ENCODE assay signal across 8 mouse cellular contexts in the genomic region with DNA sequence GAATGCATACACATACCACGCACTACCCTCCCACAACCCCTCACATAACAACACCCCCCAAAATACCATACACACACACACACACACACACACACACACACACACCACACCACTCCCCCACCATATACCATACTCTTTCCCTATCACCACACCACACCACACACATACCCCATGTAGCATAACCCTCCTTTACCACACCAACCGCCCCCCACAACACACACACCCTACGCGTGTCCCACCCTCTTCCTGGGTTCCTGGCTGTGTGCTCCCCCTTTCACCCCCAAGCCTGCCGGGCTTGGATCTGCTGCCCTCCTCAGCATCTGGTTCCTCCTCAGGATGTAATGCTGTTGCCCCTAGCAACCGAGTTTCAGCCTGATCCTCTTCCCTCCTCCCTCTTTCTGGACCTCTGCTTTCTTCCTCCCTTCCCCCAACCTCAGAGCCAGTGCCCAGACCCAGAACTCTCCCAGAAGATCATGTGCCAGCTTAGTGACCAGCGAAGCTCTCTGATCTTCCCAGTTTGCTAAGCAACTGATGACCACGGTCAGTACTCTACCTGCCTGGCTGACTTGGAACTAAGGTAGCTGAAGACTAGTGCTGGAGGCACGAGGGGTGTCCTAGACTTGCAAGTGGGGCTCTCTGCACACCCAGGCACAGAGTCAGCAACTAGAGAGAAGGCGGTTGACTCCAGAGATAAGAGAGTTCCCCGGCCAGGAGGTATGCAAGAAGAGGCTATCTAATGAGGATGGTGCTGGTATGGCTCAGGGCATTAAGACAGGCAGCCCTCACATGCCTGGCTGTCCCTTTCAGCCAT.
DNase-seq lines count a peak whose midpoint lies in the region; ATAC-seq lines count a peak whose summit lies in the region.
"Had no signal": no experiment of that assay in that cellular context is flagged by ENCODE, and none has a peak within 500 bp of the region (broad histone marks: within the 10 kb centered on the region; RNA-seq: fewer than 3 reads in every experiment).

No protein-coding gene starts in this region.

- no peaks in the 10 kb centered on the region for H3K27me3 ChIP-seq in liver, embryonic 12.5 days (replicated peaks)
- H3K27me3 ChIP-seq in embryonic facial prominence, embryonic 10.5 days (replicated peaks; ENCODE audit: low read depth, poor library complexity, severe bottlenecking), result peaks cover 22% of the 10 kb centered on the region; the same call in 1 of the 2 replicates
- no peaks in the 10 kb centered on the region for H3K27me3 ChIP-seq in midbrain, embryonic 16.5 days (ENCODE audit: control insufficient read depth, insufficient read depth, low read depth, low read length)

- H3K4me2 ChIP-seq in liver, embryonic 12.5 days, result no peak overlapping the region
- H3K4me2 ChIP-seq in midbrain, embryonic 16.5 days (ENCODE audit: low read length), result peak overlapping the region; percentile 15; the same call in 1 of the 2 replicates

- H3K4me3 ChIP-seq in liver, embryonic 12.5 days, result no peak overlapping the region
- no peak overlapping the region for H3K4me3 ChIP-seq in embryonic facial prominence, embryonic 10.5 days
- H3K4me3 ChIP-seq in midbrain, embryonic 16.5 days (ENCODE audit: low read depth, low read length), result no peak overlapping the region
- H3K4me3 ChIP-seq: erythroblast, embryonic 14.5 days had no signal

- H3K9me3 ChIP-seq in liver, embryonic 12.5 days (replicated peaks), result no peaks in the 10 kb centered on the region
- H3K9me3 ChIP-seq in embryonic facial prominence, embryonic 10.5 days, result no peaks in the 10 kb centered on the region
- H3K9me3 ChIP-seq in midbrain, embryonic 16.5 days (replicated peaks; ENCODE audit: control insufficient read depth, low read length, poor library complexity, severe bottlenecking), result no peaks in the 10 kb centered on the region

- intact Hi-C loops in heart, postnatal 10 days (cut with DNase I), result loop anchor here (2.0 kb wide), 4 partner anchors 45 to 433 kb away; no protein-coding TSS in a partner anchor

- ATAC-seq in liver, embryonic 12.5 days, result 0 out of 2 replicates have a peak, but pooled peaks have one; percentile 23
- ATAC-seq in midbrain, embryonic 16.5 days, result peak; percentile 63

- DNase-seq in liver, result no peak
- peak; percentile 39 for DNase-seq in embryonic facial prominence, embryonic 10.5 days (ENCODE audit: low spot score)
- DNase-seq in heart, postnatal 10 days, result peak; percentile 23 to 28
- no peak for DNase-seq in Muller cell, postnatal 12 days (ENCODE audit: inconsistent ontology term)
- no peak for DNase-seq in kidney, postnatal 14 days

- no peak overlapping the region for H3K9ac ChIP-seq in liver, embryonic 12.5 days
- H3K9ac ChIP-seq in midbrain, embryonic 16.5 days (ENCODE audit: low read depth, low read length), result no peak overlapping the region

- H3K27ac ChIP-seq in liver, embryonic 12.5 days, result no peak overlapping the region
- peak overlapping the region; percentile 32; the same call in 1 of the 2 replicates for H3K27ac ChIP-seq in embryonic facial prominence, embryonic 10.5 days (replicated peaks)
- H3K27ac ChIP-seq in midbrain, embryonic 16.5 days (ENCODE audit: low read length), result peak overlapping the region; percentile 38; the same call in 1 of the 2 replicates

- no peaks in the 10 kb centered on the region for H3K36me3 ChIP-seq in liver, embryonic 12.5 days
- H3K36me3 ChIP-seq in embryonic facial prominence, embryonic 10.5 days (replicated peaks), result no peaks in the 10 kb centered on the region
- no peaks in the 10 kb centered on the region for H3K36me3 ChIP-seq in midbrain, embryonic 16.5 days (ENCODE audit: control insufficient read depth, insufficient read depth, low read length)

- 49% methylated on average over 11 of the region's 11 CpGs for WGBS in liver, embryonic 12.5 days (ENCODE audit: insufficient replicate concordance)
- WGBS in embryonic facial prominence, embryonic 10.5 days, result 67% methylated on average over 11 of the region's 11 CpGs
- 39% methylated on average over 11 of the region's 11 CpGs for WGBS in midbrain, embryonic 16.5 days

- peaks cover 14% of the 10 kb centered on the region for H3K4me1 ChIP-seq in liver, embryonic 12.5 days
- peaks cover 60% of the 10 kb centered on the region for H3K4me1 ChIP-seq in embryonic facial prominence, embryonic 10.5 days
- peaks cover 20% of the 10 kb centered on the region for H3K4me1 ChIP-seq in midbrain, embryonic 16.5 days (ENCODE audit: control insufficient read depth, insufficient read depth, low read length)

Comparison
In these comparisons a context has a peak if more than half of its experiments do, and no peak if none do; other contexts are left out.
1. DNase-seq: peak in embryonic facial prominence, embryonic 10.5 days (single experiment) and heart, postnatal 10 days (2 of 2); none in liver (single experiment), Muller cell, postnatal 12 days (single experiment) and kidney, postnatal 14 days (single experiment).